Mouse (Mus musculus) liver, postnatal 0 days (tissue): ENCODE data around the gene Arid2. TPM values are rescaled to one million over a fixed set of nuclear protein-coding genes. Genes with fewer than 3 reads are reported as not detected.

Experiments
- ATAC-seq: fragments of 200-750 bp; cut with Nextera tagmentation; 2 replicates; pipeline ENCODE4 v1.8.0; 2017; ENCODE audit warnings: mild to moderate bottlenecking, moderate library complexity
- DNase-seq: peaks from one replicate; pipeline ENCODE4 v3.0.0-alpha.2; 2016
- H3K27ac ChIP-seq: fragments of 300-500 bp; sonication (generic); 2 replicates; pipeline ENCODE4 v1.5.1; 2014; ENCODE audit warnings: antibody characterized with exemption, moderate library complexity, mild to moderate bottlenecking, low read depth
- H3K27me3 ChIP-seq: fragments of 300-500 bp; sonication (generic); 2 replicates; pipeline ENCODE4 v1.6.1; 2014; ENCODE audit warnings: low read length, control low read depth, mixed read lengths; ENCODE audit not compliant: insufficient read depth
- H3K36me3 ChIP-seq: fragments of 300-500 bp; sonication (generic); replicated peaks from 2 replicates; pipeline ENCODE4 v1.6.1; 2014; ENCODE audit warnings: mild to moderate bottlenecking, control low read depth, low read length, moderate library complexity, mixed read lengths; ENCODE audit not compliant: insufficient read depth
- H3K4me1 ChIP-seq: fragments of 300-500 bp; sonication (generic); 2 replicates; pipeline ENCODE4 v1.6.1; 2014; ENCODE audit warnings: antibody characterized with exemption, mild to moderate bottlenecking, control low read depth; ENCODE audit not compliant: insufficient read depth
- H3K4me2 ChIP-seq: fragments of 300-500 bp; sonication (generic); 2 replicates; pipeline ENCODE4 v1.6.1; 2014; ENCODE audit warnings: low read depth, mild to moderate bottlenecking, low read length, moderate library complexity, mixed read lengths
- H3K4me3 ChIP-seq: fragments of 300-500 bp; sonication (generic); 2 replicates; pipeline ENCODE4 v1.5.1; 2014; ENCODE audit warnings: low read depth, low read length
- H3K9ac ChIP-seq: fragments of 300-500 bp; sonication (generic); replicated peaks from 2 replicates; pipeline ENCODE4 v1.6.1; 2014; ENCODE audit warnings: mild to moderate bottlenecking, moderate library complexity
- H3K9me3 ChIP-seq: fragments of 300-500 bp; sonication (generic); 2 replicates; pipeline ENCODE4 v1.6.1; 2016; ENCODE audit warnings: mild to moderate bottlenecking, control low read depth, low read length, mixed read lengths
- CTCF ChIP-seq: sonication (generic); IDR thresholded peaks from 2 replicates; pipeline ENCODE4 v1.5.1; 2016; ENCODE audit warnings: antibody characterized with exemption, low read depth
- EP300 ChIP-seq: IDR thresholded peaks from 2 replicates; pipeline ENCODE4 v1.6.1; 2016; ENCODE audit warnings: antibody characterized with exemption, low read depth, mild to moderate bottlenecking
- WGBS: fragments of 180-500 bp; shearing (Covaris S2); extraction: QIAGEN DNeasy Blood & Tissue Kit; methylation state at CpG from one replicate; pipeline ENCODE4 v1.1.7; 2014; ENCODE audit not compliant: insufficient replicate concordance; 5-methylcytosine and 5-hydroxymethylcytosine counted together
- polyA plus RNA-seq: library from polyadenylated mRNA; unstranded; fragments of >200 nt; fragmentation: Nextera tagmentation; extraction: Ambion mirVana; gene quantifications from 2 replicates; pipeline ENCODE4 v1.2.1, GENCODE M21; 2015

The Arid2 gene
- polyA plus RNA-seq, 1 experiment from 2014 or later, result 5.5 TPM

DNA sequence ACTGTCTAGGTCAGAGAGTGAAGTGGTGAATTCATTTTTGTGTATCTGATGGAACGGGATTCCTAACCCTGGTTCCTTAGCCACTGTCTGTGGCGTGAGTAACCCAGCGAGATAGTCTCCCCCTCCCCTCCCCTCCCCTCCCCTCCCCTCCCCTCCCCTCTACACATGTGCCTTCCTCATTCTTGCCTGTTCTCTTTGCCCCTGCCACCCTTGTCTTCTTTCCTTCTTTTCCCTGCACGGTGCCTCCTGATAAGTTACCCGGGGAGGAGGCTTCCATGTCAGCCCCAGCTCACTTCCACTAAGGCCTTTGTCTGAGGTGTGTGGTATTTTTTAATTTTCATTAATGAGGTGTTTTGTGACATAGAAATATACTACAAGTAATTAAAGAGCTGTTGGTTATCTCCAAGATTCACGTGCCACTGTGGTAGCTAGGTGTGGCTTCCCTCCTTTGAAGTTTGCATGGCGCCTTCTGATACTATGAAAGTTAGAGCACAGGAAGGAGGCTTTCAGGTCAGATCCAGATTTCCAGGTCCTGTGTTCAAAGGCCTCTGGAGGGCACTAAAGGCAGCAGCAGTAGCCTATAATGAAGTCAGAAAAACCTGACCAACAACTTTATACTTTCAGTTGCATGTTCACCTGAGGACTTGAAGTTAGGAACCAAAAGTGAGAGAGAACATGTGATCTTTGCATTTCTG, 57.4 kb downstream of the Arid2 start:
- peaks cover 15% of the 10 kb centered on the region for H3K4me1 ChIP-seq
- no peaks in the 10 kb centered on the region for H3K36me3 ChIP-seq
- H3K27me3 ChIP-seq, result no peaks in the 10 kb centered on the region
- H3K9ac ChIP-seq, result no peak overlapping the region
- H3K27ac ChIP-seq, result 0 out of 2 replicates have a peak overlapping the region, but pooled peaks have one; percentile 22
- WGBS, result 40% methylated on average over 5 of the region's 7 CpGs
- ATAC-seq, result peak; percentile 87
- no peak overlapping the region for H3K4me3 ChIP-seq
- H3K9me3 ChIP-seq, result no peaks in the 10 kb centered on the region
- peak overlapping the region; percentile 58 for H3K4me2 ChIP-seq
- TF ChIP-seq CTCF, result peak; percentile 33
- peak; percentile 89 for TF ChIP-seq EP300
- no peak for DNase-seq

DNA sequence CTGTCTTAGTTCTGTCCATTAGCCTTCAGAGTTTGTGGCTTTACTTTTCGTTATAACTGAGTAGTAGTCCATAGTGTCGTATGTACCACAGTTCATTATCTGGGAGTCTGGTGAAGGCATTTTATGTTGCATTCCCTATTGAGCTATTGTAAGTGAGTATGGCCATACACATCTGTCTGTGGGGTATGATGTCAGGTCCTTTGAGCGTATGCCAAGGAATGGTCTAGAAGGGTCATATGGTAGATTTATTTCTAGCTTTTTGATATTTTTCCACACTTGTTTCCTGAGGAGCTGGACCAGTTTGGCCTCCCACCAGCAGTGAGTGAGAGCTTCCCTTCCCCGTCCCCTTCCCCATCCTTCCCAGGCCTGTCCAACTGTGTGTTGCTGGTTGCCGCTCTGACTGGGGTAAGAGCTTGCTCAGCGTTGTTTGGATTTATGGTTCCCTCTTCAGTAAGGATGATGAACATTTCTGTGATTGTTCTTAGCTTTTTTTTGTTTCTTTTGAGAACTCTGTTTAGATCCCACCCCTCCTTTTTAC, 58.1 kb downstream of the Arid2 start:
- Histone ChIP-seq H3K9ac (no peak overlapping the region), H3K4me3 (no peak overlapping the region), H3K4me1 (peaks cover 15% of the 10 kb centered on the region), H3K27me3 (no peaks in the 10 kb centered on the region), H3K36me3 (0 out of 2 replicates have a peak, but pooled peaks cover 4% of the 10 kb centered on the region), H3K4me2 (no peak overlapping the region), H3K27ac (peak overlapping the region; percentile 11; the same call in 1 of the 2 replicates), H3K9me3 (no peaks in the 10 kb centered on the region)
- WGBS, result 82% methylated on average over 6 of the region's 6 CpGs
- DNase-seq, result no peak
- TF ChIP-seq CTCF, result no peak
- TF ChIP-seq EP300, result no peak
- ATAC-seq, result no peak

DNA sequence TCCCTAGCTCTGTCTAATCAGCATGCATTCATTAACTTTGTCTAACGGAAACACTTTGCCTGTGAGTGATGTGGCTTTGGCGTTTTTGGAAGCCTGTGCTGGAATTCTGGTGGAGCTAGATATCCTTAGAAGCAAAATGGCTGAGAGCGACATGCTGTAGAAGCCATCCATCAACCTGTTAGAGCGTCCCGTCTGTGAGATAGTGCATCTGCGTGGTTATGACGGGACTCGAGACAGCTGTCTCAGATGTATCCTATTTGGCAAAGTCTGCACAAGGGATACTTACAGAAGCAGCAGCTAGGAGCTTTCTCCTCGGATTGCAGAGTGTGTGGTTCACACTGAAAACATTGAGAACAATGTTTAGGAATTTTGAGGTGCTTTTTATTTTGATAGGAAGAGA, 64.1 kb downstream of the Arid2 start:
- no peak for DNase-seq
- no peak for ATAC-seq
- no peak overlapping the region for H3K4me2 ChIP-seq
- H3K36me3 ChIP-seq, result peaks cover 41% of the 10 kb centered on the region
- no peaks in the 10 kb centered on the region for H3K4me1 ChIP-seq
- H3K27me3 ChIP-seq, result no peaks in the 10 kb centered on the region
- H3K9ac ChIP-seq, result no peak overlapping the region
- TF ChIP-seq CTCF (no peak), EP300 (no peak)
- no peak overlapping the region for H3K4me3 ChIP-seq
- no peak overlapping the region for H3K27ac ChIP-seq
- WGBS, result 84% methylated on average over 9 of the region's 9 CpGs
- no peaks in the 10 kb centered on the region for H3K9me3 ChIP-seq

DNA sequence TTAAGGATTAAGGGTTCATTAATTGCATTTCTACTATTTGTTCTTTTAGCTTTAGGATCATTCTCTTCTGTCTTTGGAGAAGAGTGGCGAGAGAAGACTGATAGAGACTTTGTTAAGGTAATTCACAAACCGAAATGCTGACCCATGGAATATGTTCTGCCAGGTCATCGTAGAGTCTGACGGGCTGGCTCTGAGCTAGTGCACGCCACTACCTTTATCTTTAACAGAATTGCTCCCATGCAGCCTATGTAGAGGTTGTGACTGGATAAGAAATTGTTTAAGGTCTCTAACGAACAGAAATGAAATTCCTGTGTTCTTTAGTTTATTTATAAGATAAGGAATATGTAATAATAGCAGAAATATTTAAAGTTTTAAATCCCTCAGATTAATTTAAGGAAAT, 71.6 kb downstream of the Arid2 start:
- H3K4me2 ChIP-seq, result no peak overlapping the region
- no peaks in the 10 kb centered on the region for H3K27me3 ChIP-seq
- H3K9ac ChIP-seq, result no peak overlapping the region
- peaks cover 53% of the 10 kb centered on the region for H3K36me3 ChIP-seq
- DNase-seq, result no peak
- H3K4me1 ChIP-seq, result no peaks in the 10 kb centered on the region
- H3K27ac ChIP-seq, result no peak overlapping the region
- WGBS, result 65% methylated on average over 6 of the region's 6 CpGs
- H3K9me3 ChIP-seq, result no peaks in the 10 kb centered on the region
- ATAC-seq, result no peak
- TF ChIP-seq CTCF (no peak), EP300 (no peak)
- no peak overlapping the region for H3K4me3 ChIP-seq

DNA sequence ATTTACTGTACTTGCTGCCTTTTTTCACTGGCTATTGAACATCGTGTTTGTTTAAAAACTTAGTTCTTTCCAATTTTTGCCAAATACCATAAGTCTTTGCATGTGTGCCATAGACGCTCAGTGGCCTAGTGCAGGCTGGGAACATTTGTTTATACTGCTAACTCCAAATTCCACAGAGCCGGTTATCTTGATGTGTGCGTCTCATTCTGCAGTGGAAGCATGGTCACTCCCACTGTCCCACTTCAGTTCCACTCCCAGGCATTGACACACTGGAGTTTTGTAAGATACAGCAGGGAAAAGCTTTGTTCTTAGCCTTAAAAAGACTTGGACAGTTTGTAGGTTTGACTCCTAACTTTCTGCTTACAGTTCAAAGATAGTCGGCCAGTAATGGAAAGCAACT, 73.3 kb downstream of the Arid2 start:
- Histone ChIP-seq H3K9ac (no peak overlapping the region), H3K9me3 (no peaks in the 10 kb centered on the region), H3K4me1 (no peaks in the 10 kb centered on the region), H3K4me2 (no peak overlapping the region), H3K27ac (no peak overlapping the region), H3K36me3 (peaks cover 62% of the 10 kb centered on the region), H3K4me3 (no peak overlapping the region), H3K27me3 (no peaks in the 10 kb centered on the region)
- TF ChIP-seq CTCF (no peak), EP300 (no peak)
- WGBS, result 72% methylated on average over 5 of the region's 5 CpGs
- DNase-seq (no peak), ATAC-seq (no peak)

DNA sequence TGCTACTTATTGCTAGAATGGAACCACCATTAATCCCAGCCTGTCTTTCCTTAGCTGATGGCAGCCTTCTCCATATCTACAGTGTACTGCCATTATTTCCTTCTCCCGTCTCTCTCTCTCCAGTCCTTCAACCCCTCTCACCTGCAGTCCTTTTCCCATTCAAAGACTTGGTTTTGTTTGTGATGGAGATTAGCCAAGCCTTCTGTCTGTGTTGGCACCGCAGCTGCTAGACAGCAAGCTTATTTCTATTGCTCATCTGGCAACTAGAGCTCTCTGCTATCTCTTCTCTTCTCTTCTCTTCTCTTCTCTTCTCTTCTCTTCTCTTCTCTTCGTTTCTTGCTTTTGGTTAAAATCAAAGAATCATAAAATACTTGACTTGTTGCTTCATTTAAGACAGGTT, 78.0 kb downstream of the Arid2 start:
- H3K4me3 ChIP-seq, result no peak overlapping the region
- H3K4me1 ChIP-seq, result no peaks in the 10 kb centered on the region
- no peaks in the 10 kb centered on the region for H3K27me3 ChIP-seq
- DNase-seq (no peak), ATAC-seq (no peak)
- H3K27ac ChIP-seq, result no peak overlapping the region
- peaks cover 77% of the 10 kb centered on the region for H3K36me3 ChIP-seq
- WGBS, result 83% methylated on average over 3 of the region's 3 CpGs
- TF ChIP-seq CTCF, result no peak
- no peak overlapping the region for H3K4me2 ChIP-seq
- H3K9ac ChIP-seq, result no peak overlapping the region
- no peaks in the 10 kb centered on the region for H3K9me3 ChIP-seq
